Mouse (Mus musculus) neural tube, embryonic 11.5 days (tissue): ENCODE results near the gene Rai1. TPM values are rescaled to one million over a fixed set of nuclear protein-coding genes. Genes with fewer than 3 reads are reported as not detected.

Source experiments
- ATAC-seq: fragments of 200-750 bp; cut with Nextera tagmentation; 2 replicates; pipeline ENCODE4 v1.8.0; 2017; ENCODE audit warnings: moderate number of reproducible peaks, mild to moderate bottlenecking, moderate TSS enrichment, moderate library complexity; ENCODE audit not compliant: insufficient read depth, low FRiP score, low TSS enrichment
- DNase-seq: peaks from one replicate; pipeline ENCODE4 v3.0.0-alpha.2; 2015; ENCODE audit warnings: low spot score
- H3K27ac ChIP-seq: fragments of 300-500 bp; sonication (generic); 2 replicates; pipeline ENCODE4 v1.5.1; 2014; ENCODE audit warnings: low read depth, mild to moderate bottlenecking, low read length
- H3K27me3 ChIP-seq: fragments of 300-500 bp; sonication (generic); 2 replicates; pipeline ENCODE4 v1.6.1; 2014; ENCODE audit warnings: mild to moderate bottlenecking, low read length, mixed read lengths; ENCODE audit not compliant: control insufficient read depth, insufficient read depth
- H3K36me3 ChIP-seq: fragments of 300-500 bp; sonication (generic); 2 replicates; pipeline ENCODE4 v1.6.1; 2014; ENCODE audit warnings: mild to moderate bottlenecking, low read length, moderate library complexity, mixed read lengths; ENCODE audit not compliant: control insufficient read depth, insufficient read depth
- H3K4me1 ChIP-seq: fragments of 300-500 bp; sonication (generic); 2 replicates; pipeline ENCODE4 v1.6.1; 2014; ENCODE audit warnings: low read length, mixed read lengths; ENCODE audit not compliant: control insufficient read depth, insufficient read depth
- H3K4me2 ChIP-seq: fragments of 300-500 bp; sonication (generic); 2 replicates; pipeline ENCODE4 v1.6.1; 2014; ENCODE audit warnings: low read depth, mild to moderate bottlenecking, moderate library complexity
- H3K4me3 ChIP-seq: fragments of 300-500 bp; sonication (generic); 2 replicates; pipeline ENCODE4 v1.5.1; 2014; ENCODE audit warnings: low read depth, low read length
- H3K9ac ChIP-seq: fragments of 300-500 bp; sonication (generic); 2 replicates; pipeline ENCODE4 v1.6.1; 2014; ENCODE audit warnings: mild to moderate bottlenecking, low read length
- H3K9me3 ChIP-seq: fragments of 300-500 bp; sonication (generic); 2 replicates; pipeline ENCODE4 v1.6.1; 2016; ENCODE audit warnings: low read length; ENCODE audit not compliant: control insufficient read depth
- WGBS: fragments of 180-500 bp; shearing (Covaris S2); extraction: QIAGEN DNeasy Blood & Tissue Kit; methylation state at CpG from one replicate; pipeline ENCODE4 v1.1.7; 2014; 5-methylcytosine and 5-hydroxymethylcytosine counted together
- polyA plus RNA-seq: library from polyadenylated mRNA; unstranded; fragments of >200 nt; fragmentation: Nextera tagmentation; extraction: Ambion mirVana; gene quantifications from 2 replicates; pipeline ENCODE4 v1.2.1, GENCODE M21; 2014

Rai1 gene
- polyA plus RNA-seq, 1 experiment from 2014 or later = 28.5 TPM

- Histone ChIP-seq H3K27ac (no peak overlapping the region), H3K9ac (no peak overlapping the region), H3K4me3 (no peak overlapping the region), H3K27me3 (no peaks in the 10 kb centered on the region), H3K4me1 (peaks cover 9% of the 10 kb centered on the region), H3K4me2 (no peak overlapping the region), H3K9me3 (no peaks in the 10 kb centered on the region), H3K36me3 (no peaks in the 10 kb centered on the region)
- DNase-seq (no peak), ATAC-seq (no peak)
- 73% methylated on average over 5 of the region's 5 CpGs for WGBS
Measured at GRCm38 (mm10) chr11:60090696-60091421, 14.0 kb upstream of the Rai1 start.

- H3K9ac ChIP-seq = no peak overlapping the region
- no peaks in the 10 kb centered on the region for H3K36me3 ChIP-seq
- H3K27ac ChIP-seq = no peak overlapping the region
- ATAC-seq (no peak), DNase-seq (no peak)
- peaks cover 9% of the 10 kb centered on the region for H3K4me1 ChIP-seq
- no peaks in the 10 kb centered on the region for H3K9me3 ChIP-seq
- no peak overlapping the region for H3K4me3 ChIP-seq
- no peaks in the 10 kb centered on the region for H3K27me3 ChIP-seq
- WGBS = 69% methylated on average over 7 of the region's 7 CpGs
- no peak overlapping the region for H3K4me2 ChIP-seq
Measured at GRCm38 (mm10) chr11:60091422-60091761, 13.4 kb upstream of the Rai1 start.

GRCm38 (mm10) chr11:60093227-60093626, 11.6 kb upstream of the Rai1 start:
- Histone ChIP-seq H3K4me1 (peaks cover 9% of the 10 kb centered on the region), H3K9ac (no peak overlapping the region), H3K27ac (peak overlapping the region; percentile 67; the same call in 1 of the 2 replicates)

DNA sequence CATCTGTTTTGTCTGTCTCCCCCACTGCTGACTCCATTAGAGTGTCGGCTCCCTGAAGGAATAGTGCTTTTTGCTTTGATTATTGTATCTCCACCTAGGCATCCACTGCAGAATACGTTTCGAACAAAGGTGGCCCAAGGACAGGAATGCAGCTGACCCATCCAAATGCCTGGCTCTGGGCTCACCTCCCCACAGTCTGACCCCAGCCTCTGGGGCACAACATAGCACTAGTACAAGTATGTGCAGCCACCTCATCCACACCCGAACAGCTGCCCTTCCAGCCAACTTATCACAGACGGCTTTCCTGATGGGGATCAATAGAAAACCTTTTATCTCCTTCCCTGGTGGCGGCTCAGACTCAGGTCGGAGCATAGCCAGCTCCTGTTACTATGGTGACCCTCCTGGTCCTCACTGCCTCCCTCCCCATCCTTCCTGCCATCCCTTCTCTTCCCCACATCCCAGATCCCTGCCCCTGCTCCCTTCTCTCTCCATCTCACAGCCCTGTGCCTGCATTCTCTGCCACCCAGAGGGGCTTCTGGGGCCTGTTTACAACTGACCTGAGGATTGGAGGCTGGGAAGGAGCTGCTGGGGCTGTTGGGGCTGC, 10.7 kb upstream of the Rai1 start:
- Histone ChIP-seq H3K4me3 (no peak overlapping the region), H3K9me3 (no peaks in the 10 kb centered on the region), H3K27ac (peak overlapping the region; percentile 67), H3K27me3 (no peaks in the 10 kb centered on the region), H3K9ac (no peak overlapping the region), H3K4me2 (no peak overlapping the region), H3K4me1 (peaks cover 9% of the 10 kb centered on the region), H3K36me3 (no peaks in the 10 kb centered on the region)
- 46% methylated on average over 7 of the region's 7 CpGs for WGBS
- ATAC-seq (no peak), DNase-seq (peak; percentile 41)

More at GRCm38 (mm10) chr11:60093227-60093626, 11.6 kb upstream of the Rai1 start:
- Histone ChIP-seq H3K4me3 (no peak overlapping the region), H3K9me3 (no peaks in the 10 kb centered on the region), H3K27me3 (no peaks in the 10 kb centered on the region), H3K36me3 (no peaks in the 10 kb centered on the region), H3K4me2 (no peak overlapping the region)
- DNase-seq = no peak
- no peak for ATAC-seq

GRCm38 (mm10) chr11:60094909-60095810, 9.7 kb upstream of the Rai1 start:
- Histone ChIP-seq H3K4me1 (peaks cover 9% of the 10 kb centered on the region), H3K4me2 (no peak overlapping the region), H3K36me3 (no peaks in the 10 kb centered on the region), H3K9me3 (no peaks in the 10 kb centered on the region), H3K9ac (peak overlapping the region; percentile 22; the same call in 1 of the 2 replicates), H3K27me3 (no peaks in the 10 kb centered on the region), H3K4me3 (no peak overlapping the region), H3K27ac (peak overlapping the region; percentile 64)
- 51% methylated on average over 9 of the region's 9 CpGs for WGBS
- ATAC-seq (no peak), DNase-seq (no peak)

DNA sequence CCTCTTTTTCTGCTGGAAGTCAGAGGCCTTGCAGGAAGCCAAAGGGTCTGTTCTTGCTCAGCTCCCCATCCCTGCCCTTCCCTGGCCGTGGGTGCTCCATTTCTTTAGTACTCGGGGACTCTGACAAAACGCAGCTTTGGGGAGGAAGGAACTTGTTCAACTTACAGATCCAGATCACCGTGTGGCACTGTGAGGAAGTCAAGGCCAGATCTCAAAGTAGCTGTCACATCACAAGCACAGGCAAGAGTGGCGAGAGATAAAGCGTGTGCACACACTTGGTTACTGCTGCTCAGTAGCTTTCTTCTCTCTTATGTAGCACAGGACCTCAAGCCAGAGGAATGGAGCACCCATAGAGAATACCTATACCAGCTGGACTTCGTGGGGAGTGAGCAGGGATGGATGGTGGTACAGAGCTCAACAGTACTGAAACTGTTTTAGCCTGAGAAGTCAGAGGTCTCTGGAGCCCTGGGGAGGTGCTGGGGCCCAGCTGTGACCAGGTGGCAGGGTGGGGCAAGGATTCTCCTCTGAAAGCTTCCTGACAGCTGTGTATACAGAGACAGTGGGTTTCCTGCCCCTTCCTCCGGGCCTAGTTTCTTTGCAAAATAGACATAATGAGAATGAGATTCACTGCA, 5.1 kb upstream of the Rai1 start:
- no peak overlapping the region for H3K9ac ChIP-seq
- H3K9me3 ChIP-seq = no peaks in the 10 kb centered on the region
- no peak for ATAC-seq
- H3K27me3 ChIP-seq = no peaks in the 10 kb centered on the region
- no peak overlapping the region for H3K4me2 ChIP-seq
- H3K27ac ChIP-seq = no peak overlapping the region
- no peak overlapping the region for H3K4me3 ChIP-seq
- 71% methylated on average over 8 of the region's 8 CpGs for WGBS
- H3K36me3 ChIP-seq = no peaks in the 10 kb centered on the region
- no peak for DNase-seq
- peaks cover 9% of the 10 kb centered on the region for H3K4me1 ChIP-seq

DNA sequence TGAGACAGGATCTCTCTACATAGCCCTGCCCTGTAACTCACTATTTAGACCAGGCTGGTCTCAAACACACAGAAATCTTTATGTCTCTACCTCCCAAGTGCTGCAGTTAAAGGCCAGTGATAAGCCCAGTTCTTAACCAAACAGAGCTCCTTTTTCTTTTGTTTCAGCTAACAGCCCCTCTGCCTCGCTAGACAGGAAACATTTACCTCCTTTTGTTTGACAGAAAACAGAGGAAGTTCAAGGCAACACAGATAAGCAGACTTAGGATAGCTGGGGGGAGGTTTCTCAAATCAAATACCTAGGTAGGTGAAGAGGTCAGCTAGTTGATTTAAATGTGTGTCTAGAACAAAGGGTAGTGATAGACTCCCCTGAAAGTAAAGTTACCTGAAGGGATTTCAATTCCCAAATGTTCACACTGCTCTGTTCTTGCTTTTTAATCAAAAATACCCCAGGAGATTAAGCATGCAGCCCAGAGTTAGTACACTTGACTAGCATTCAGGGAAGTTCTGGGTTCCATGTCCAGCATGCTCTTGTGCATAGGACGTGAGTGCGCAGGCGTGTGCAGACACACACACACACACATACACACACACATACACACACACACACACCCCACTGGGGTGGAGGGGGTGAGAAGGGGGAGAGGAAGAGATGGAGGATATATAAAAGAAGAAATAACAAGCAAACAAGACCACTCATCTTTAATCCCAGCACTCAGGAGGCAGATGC, 3.8 kb upstream of the Rai1 start:
- Histone ChIP-seq H3K27ac (no peak overlapping the region), H3K4me1 (no peaks in the 10 kb centered on the region), H3K36me3 (no peaks in the 10 kb centered on the region), H3K4me2 (no peak overlapping the region), H3K9me3 (no peaks in the 10 kb centered on the region), H3K9ac (no peak overlapping the region), H3K27me3 (no peaks in the 10 kb centered on the region), H3K4me3 (no peak overlapping the region)
- DNase-seq (no peak), ATAC-seq (no peak)
- 74% methylated on average over 4 of the region's 4 CpGs for WGBS

GRCm38 (mm10) chr11:60101986-60102385, 2.8 kb upstream of the Rai1 start:
- Histone ChIP-seq H3K4me1 (peaks cover 4% of the 10 kb centered on the region), H3K27me3 (no peaks in the 10 kb centered on the region), H3K27ac (no peak overlapping the region), H3K9ac (no peak overlapping the region), H3K36me3 (no peaks in the 10 kb centered on the region), H3K4me2 (no peak overlapping the region), H3K4me3 (no peak overlapping the region), H3K9me3 (no peaks in the 10 kb centered on the region)
- ATAC-seq = no peak
- WGBS = 84% methylated on average over 4 of the region's 4 CpGs
- no peak for DNase-seq
